Mouse (Mus musculus) adrenal gland, adult 10 weeks (tissue): ENCODE data around the gene Gm49322. TPM values are rescaled to one million over a fixed set of nuclear protein-coding genes. Genes with fewer than 3 reads are reported as not detected.

Experiments
- polyA plus RNA-seq: library from polyadenylated mRNA; stranded (reverse); fragments of 350-450 nt; fragmentation: Illumina TruSeq; extraction: RNeasy Lipid Tissue Mini Kit (QIAGEN cat#74804); gene quantifications from one replicate; pipeline ENCODE4 v1.2.3, GENCODE M21; 2014; ENCODE audit warnings: low read depth, low replicate concordance

The Gm49322 gene
- not detected for polyA plus RNA-seq

DNA sequence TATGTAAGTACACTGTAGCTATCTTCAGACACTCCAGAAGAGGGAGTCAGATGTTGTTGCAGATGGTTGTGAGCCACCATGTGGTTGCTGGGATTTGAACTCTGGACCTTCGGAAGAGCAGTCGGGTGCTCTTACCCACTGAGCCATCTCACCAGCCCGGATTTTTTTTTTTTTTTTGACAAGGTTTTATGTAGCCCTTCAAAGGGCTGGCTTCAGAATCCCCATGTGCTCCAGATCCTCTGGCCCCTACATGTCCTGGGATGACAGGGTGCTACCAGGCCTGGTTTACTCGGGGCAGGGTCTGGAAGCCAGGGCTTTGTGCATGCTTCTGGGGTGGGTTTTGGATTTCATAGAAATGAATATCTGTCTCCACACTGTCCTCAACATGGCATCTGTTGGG is at the start of gene Gm49322:
TSS of gene Gm49322 (plus strand) at position 301 of the 400 bp plus-strand sequence.

DNA sequence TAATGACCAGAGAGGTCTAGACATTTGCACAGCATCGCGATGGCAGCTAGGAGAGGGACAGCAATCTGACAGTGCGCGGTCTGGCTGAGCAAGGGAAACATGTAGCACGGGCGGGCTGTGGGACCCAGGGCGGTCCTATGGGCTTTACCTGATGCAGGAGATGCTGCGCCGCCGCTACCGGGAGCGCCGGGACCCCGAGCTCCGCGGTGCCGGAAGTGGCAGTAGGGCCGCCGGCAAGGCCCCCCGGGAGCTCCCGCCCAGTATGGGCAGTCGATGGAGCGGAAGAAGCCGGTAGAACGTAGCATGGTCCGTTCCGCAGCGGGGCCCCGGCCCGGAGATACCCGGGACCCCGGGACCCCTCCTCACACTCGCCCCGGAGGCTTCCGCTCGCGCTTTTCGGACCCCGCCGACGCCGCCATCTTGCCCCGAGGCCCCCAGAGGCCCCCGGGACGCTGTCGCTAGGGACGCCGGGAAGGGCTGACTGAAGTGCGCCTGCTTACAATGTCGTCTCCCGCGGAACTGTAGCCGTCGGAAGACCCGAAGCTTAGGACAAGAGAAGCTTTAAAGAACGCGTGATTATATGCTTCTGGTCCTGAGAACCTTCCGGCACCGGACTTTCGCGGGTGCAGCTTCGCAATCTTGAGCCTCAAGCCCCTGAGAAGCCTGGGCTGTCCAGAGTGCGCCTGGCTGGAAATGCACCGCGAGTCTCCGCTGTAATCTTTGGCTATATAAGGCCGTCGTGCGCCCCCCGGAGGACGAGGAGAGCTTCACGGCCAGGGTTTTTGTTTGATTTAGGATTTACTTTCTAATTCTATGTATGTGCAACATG is 44.5 kb upstream of the Gm49322 start, which contains the start of gene Rexo1:
TSS of gene Rexo1 (minus strand) at position 445 of the 829 bp plus-strand sequence.

GRCm38 (mm10) chr10:80577195-80578130 is 28.4 kb upstream of the Gm49322 start, which contains the start of gene Klf16:
Gene Klf16 (minus strand): TSS chr10:80577321.

DNA sequence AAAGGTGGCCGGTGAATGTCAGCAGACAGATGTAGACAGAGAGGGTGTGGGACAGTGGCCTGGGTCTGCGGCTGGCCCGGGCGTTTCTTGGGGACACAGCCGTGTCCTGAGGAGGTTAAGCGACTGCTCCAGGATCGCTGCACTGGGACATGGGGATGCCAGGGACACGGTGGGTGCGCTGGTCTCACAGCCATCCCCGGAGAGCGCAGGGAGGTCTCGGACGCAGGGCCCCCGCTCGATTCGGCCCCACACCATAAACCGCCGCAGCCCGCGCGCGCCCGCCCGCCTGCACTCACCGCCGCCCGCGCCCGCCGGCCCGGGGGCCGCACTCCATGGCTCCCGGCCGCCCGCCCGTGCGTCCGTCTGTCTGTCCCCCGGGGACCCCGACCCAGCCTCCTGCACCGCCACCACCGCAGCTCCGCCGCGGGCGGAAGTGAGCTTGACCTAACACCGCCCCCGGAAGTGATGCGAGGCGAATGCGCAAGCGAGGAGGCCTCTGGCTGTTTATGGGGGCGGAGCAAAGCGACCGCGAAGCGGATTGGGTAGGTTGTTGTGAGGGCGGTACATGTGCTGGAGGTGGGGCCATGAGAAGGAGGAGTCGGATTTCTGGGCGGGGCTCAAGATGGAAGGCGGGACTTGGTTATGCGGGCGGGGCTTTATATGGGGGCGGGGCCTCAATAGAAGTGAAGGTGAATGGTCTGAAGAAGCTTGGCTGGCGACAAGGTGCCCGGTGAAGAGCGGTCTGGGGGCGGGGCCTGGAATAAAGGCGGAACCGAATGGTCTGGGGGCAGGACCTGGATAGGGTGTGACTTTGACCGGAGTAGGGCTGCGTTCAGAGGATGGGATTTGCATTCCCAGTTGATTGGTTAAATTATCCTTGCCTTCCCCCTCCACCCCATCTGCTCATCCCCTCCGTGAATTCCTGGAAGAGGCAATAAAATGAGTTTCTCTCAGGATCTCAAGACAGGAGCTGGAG is 15.7 kb upstream of the Gm49322 start, which contains the start of gene Abhd17a:
TSS of gene Abhd17a (minus strand) at position 463 of the 976 bp plus-strand sequence.

DNA sequence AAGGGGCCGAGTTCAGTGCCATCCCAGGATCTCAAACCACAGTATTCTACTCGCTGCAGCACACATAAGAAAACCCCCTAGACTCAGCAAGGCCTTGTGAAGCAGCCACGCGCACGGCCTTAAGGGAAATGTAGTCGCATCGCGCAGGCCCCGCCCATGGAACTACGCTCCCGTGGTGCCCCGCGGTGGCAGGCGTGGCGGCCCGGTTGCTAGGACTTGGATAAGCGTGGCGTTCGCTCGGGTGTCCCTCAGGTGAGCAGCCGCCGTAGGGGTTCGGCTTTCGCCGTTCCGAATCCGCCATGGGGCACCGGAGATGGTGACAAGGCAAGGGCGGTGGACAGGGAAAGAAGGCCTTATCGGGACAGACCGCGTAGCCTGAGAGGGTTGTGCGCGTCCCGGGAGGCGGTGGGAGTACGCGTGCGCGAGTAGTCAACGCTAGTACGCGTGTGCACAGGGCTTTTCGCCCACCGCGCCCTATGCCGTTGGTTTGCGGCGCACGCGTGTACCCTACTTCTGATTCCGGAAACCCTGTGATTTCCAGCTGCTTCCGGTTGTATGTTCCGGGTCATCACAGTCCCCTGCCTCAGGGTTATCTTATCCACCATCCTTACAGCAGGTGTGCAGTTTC is 3.0 kb upstream of the Gm49322 start, which contains the start of the genes Scamp4 and Adat3:
TSS of gene Scamp4 (plus strand) at position 175 of the 628 bp plus-strand sequence.
TSS of gene Adat3 (plus strand) at position 183 of the 628 bp plus-strand sequence.

GRCm38 (mm10) chr10:80622661-80623456 is 17.0 kb downstream of the Gm49322 start, which contains the start of gene Csnk1g2:
Gene Csnk1g2 (plus strand): TSS chr10:80622838.

DNA sequence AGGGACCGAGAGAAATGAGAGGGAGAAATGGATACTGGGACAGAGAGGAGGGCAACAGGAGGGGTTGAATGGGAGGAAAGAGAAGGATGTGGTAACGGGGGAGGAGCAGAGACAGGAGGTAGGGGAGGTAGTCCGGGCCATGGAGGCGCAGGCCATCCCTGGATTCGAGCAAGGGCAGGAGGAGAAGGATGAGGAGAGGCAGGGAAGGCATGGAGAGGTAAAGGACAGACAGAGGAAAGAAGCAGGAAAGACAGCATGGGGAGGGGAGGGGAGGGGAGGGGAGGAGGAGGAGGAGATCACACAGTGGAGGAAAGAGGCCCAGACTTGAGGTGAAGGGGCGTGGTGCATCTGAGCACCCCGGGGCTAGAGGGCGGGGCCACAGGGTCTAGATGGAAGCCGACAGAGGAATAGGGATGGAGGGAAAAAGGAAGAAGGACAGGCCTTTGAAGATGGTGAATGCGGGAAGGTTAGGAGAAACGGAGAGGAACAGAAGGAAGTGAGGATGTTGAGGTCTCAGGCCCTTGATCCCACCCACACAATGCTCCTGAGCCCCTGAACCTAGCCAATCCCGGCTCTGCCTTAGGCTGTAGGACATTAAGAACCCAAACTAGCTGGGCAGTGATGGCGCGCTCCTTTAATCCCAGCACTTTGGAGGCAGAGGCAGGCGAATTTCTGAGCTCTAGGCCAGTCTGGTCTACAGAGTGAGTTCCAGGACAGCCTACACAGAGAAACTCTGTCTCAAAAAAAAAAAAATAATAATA is 51.2 kb downstream of the Gm49322 start, which contains the start of gene Btbd2:
TSS of gene Btbd2 (minus strand) at position 209 of the 761 bp plus-strand sequence.

Other genes starting within 250 kb of the Gm49322 start
- gene Plk5, start 249.6 kb upstream of the Gm49322 start, polyA plus RNA-seq: not detected
- gene Mex3d, start 218.4 kb upstream of the Gm49322 start, polyA plus RNA-seq: 13.4 TPM
- gene Mbd3, start 206.5 kb upstream of the Gm49322 start, polyA plus RNA-seq: not detected
- not detected for gene Uqcr11, start 199.2 kb upstream of the Gm49322 start, polyA plus RNA-seq
- 3.1 TPM for gene Tcf3, start 172.4 kb upstream of the Gm49322 start, polyA plus RNA-seq
- gene Onecut3, start 111.2 kb upstream of the Gm49322 start, polyA plus RNA-seq: not detected
- gene Atp8b3, start 66.9 kb upstream of the Gm49322 start, polyA plus RNA-seq: not detected
- gene Rexo1, start 44.5 kb upstream of the Gm49322 start, polyA plus RNA-seq: 0.52 TPM
- 1.2 TPM for gene Klf16, start 28.7 kb upstream of the Gm49322 start, polyA plus RNA-seq
- gene Abhd17a, start 15.7 kb upstream of the Gm49322 start, polyA plus RNA-seq: not detected
- gene Scamp4, start 3.1 kb upstream of the Gm49322 start, polyA plus RNA-seq: 1.0 TPM
- gene Adat3, start 3.1 kb upstream of the Gm49322 start, polyA plus RNA-seq: not detected
- 2.0 TPM for gene Csnk1g2, start 16.8 kb downstream of the Gm49322 start, polyA plus RNA-seq
- 0.58 TPM for gene Btbd2, start 51.0 kb downstream of the Gm49322 start, polyA plus RNA-seq
- 3.6 TPM for gene Mknk2, start 72.1 kb downstream of the Gm49322 start, polyA plus RNA-seq
- 3.9 TPM for gene Mob3a, start 96.0 kb downstream of the Gm49322 start, polyA plus RNA-seq
- not detected for gene Izumo4, start 96.2 kb downstream of the Gm49322 start, polyA plus RNA-seq
- gene Ap3d1, start 136.2 kb downstream of the Gm49322 start, polyA plus RNA-seq: 9.3 TPM
- gene Dot1l, start 149.2 kb downstream of the Gm49322 start, polyA plus RNA-seq: 3.6 TPM
- 2.6 TPM for gene Sf3a2, start 192.2 kb downstream of the Gm49322 start, polyA plus RNA-seq
- gene Plekhj1, start 192.6 kb downstream of the Gm49322 start, polyA plus RNA-seq: 2.5 TPM
- gene Amh, start 199.2 kb downstream of the Gm49322 start, polyA plus RNA-seq: not detected
- not detected for gene Jsrp1, start 207.5 kb downstream of the Gm49322 start, polyA plus RNA-seq
- 163 TPM for gene Oaz1, start 220.6 kb downstream of the Gm49322 start, polyA plus RNA-seq
- gene Lingo3, start 238.0 kb downstream of the Gm49322 start, polyA plus RNA-seq: 0.76 TPM
- gene Lsm7, start 249.2 kb downstream of the Gm49322 start, polyA plus RNA-seq: 3.7 TPM
- not detected for gene Sppl2b, start 249.3 kb downstream of the Gm49322 start, polyA plus RNA-seq